Mouse (Mus musculus): ENCODE measurements around the gene Cyb561d2. TPM values are rescaled to one million over a fixed set of nuclear protein-coding genes. Genes with fewer than 3 reads are reported as not detected.
A peak's percentile ranks its signal among the peaks of the same experiment; 100 is the strongest.

Cyb561d2 gene
- polyA plus RNA-seq, 1 experiment from 2014 or later, result 17.7 TPM

- Histone ChIP-seq H3K4me2 (ENCODE audit: low read depth, low read length) (no peak overlapping the region), H3K9ac (ENCODE audit: low read length) (no peak overlapping the region), H3K27ac (ENCODE audit: low read length) (no peak overlapping the region), H3K36me3 (ENCODE audit: control insufficient read depth, insufficient read depth) (peaks cover 3% of the 10 kb centered on the region; the same call in 1 of the 2 replicates), H3K4me1 (ENCODE audit: control insufficient read depth, insufficient read depth, low read length) (peaks cover 17% of the 10 kb centered on the region), H3K27me3 (ENCODE audit: control insufficient read depth, insufficient read depth, low read length) (no peaks in the 10 kb centered on the region), H3K9me3 (replicated peaks; ENCODE audit: control insufficient read depth, low read length) (no peaks in the 10 kb centered on the region), H3K4me3 (ENCODE audit: low read length) (no peak overlapping the region)
- 92% methylated on average over 7 of the region's 7 CpGs for WGBS
- ATAC-seq (replicated peaks; ENCODE audit: extremely low read depth, insufficient read depth, low FRiP score), result no peak
These were observed 40.6 kb upstream of the Cyb561d2 start for GRCm38 (mm10) chr9:107582509-107583062.

- Histone ChIP-seq H3K27me3 (ENCODE audit: control insufficient read depth, insufficient read depth, low read length) (no peaks in the 10 kb centered on the region), H3K9ac (ENCODE audit: low read length) (peak overlapping the region; percentile 84), H3K4me3 (ENCODE audit: low read length) (peak overlapping the region; percentile 68), H3K4me1 (ENCODE audit: control insufficient read depth, insufficient read depth, low read length) (peaks cover 23% of the 10 kb centered on the region), H3K36me3 (ENCODE audit: control insufficient read depth, insufficient read depth) (peaks cover 3% of the 10 kb centered on the region; the same call in 1 of the 2 replicates), H3K4me2 (ENCODE audit: low read depth, low read length) (peak overlapping the region; percentile 82), H3K27ac (ENCODE audit: low read length) (no peak overlapping the region), H3K9me3 (replicated peaks; ENCODE audit: control insufficient read depth, low read length) (no peaks in the 10 kb centered on the region)
- 67% methylated on average over 4 of the region's 4 CpGs for WGBS
- no peak for ATAC-seq (replicated peaks; ENCODE audit: extremely low read depth, insufficient read depth, low FRiP score)
These were observed 39.6 kb upstream of the Cyb561d2 start for GRCm38 (mm10) chr9:107581584-107581983.

- Histone ChIP-seq H3K27ac (ENCODE audit: low read length) (peak within 1 kb of the TSS; percentile 88), H3K4me3 (ENCODE audit: low read length) (peak within 1 kb of the TSS; percentile 68), H3K36me3 (ENCODE audit: control insufficient read depth, insufficient read depth) (peaks cover 3% of the 10 kb centered on the region; the same call in 1 of the 2 replicates), H3K27me3 (ENCODE audit: control insufficient read depth, insufficient read depth, low read length) (no peaks in the 10 kb centered on the region), H3K4me1 (ENCODE audit: control insufficient read depth, insufficient read depth, low read length) (peaks cover 31% of the 10 kb centered on the region), H3K9me3 (replicated peaks; ENCODE audit: control insufficient read depth, low read length) (no peaks in the 10 kb centered on the region), H3K4me2 (ENCODE audit: low read depth, low read length) (peak within 1 kb of the TSS; percentile 82), H3K9ac (ENCODE audit: low read length) (peak within 1 kb of the TSS; percentile 84)
- ATAC-seq (replicated peaks; ENCODE audit: extremely low read depth, insufficient read depth, low FRiP score), result peak; percentile 77
- WGBS, result under 1% methylated on average over 32 of the region's 32 CpGs
These were observed 38.7 kb upstream of the Cyb561d2 start, which contains the start of gene Hyal3 for GRCm38 (mm10) chr9:107580501-107581317. Hyal3 (plus strand) TSS chr9:107580818.

GRCm38 (mm10) chr9:107579023-107579900, 37.3 kb upstream of the Cyb561d2 start:
- Histone ChIP-seq H3K27ac (ENCODE audit: low read length) (no peak overlapping the region), H3K4me1 (ENCODE audit: control insufficient read depth, insufficient read depth, low read length) (peaks cover 31% of the 10 kb centered on the region), H3K27me3 (ENCODE audit: control insufficient read depth, insufficient read depth, low read length) (no peaks in the 10 kb centered on the region), H3K9me3 (replicated peaks; ENCODE audit: control insufficient read depth, low read length) (no peaks in the 10 kb centered on the region), H3K9ac (ENCODE audit: low read length) (no peak overlapping the region), H3K4me2 (ENCODE audit: low read depth, low read length) (no peak overlapping the region), H3K36me3 (ENCODE audit: control insufficient read depth, insufficient read depth) (peaks cover 7% of the 10 kb centered on the region), H3K4me3 (ENCODE audit: low read length) (no peak overlapping the region)
- ATAC-seq (replicated peaks; ENCODE audit: extremely low read depth, insufficient read depth, low FRiP score), result no peak
- 92% methylated on average over 14 of the region's 14 CpGs for WGBS

- H3K9ac ChIP-seq (ENCODE audit: low read length), result no peak within 1 kb of the TSS
- H3K36me3 ChIP-seq (ENCODE audit: control insufficient read depth, insufficient read depth), result peaks cover 7% of the 10 kb centered on the region
- H3K27ac ChIP-seq (ENCODE audit: low read length), result no peak within 1 kb of the TSS
- H3K4me3 ChIP-seq (ENCODE audit: low read length), result no peak within 1 kb of the TSS
- H3K4me2 ChIP-seq (ENCODE audit: low read depth, low read length), result peak within 1 kb of the TSS; percentile 5; the same call in 1 of the 2 replicates
- WGBS, result 73% methylated on average over 3 of the region's 3 CpGs
- H3K27me3 ChIP-seq (ENCODE audit: control insufficient read depth, insufficient read depth, low read length), result no peaks in the 10 kb centered on the region
- H3K4me1 ChIP-seq (ENCODE audit: control insufficient read depth, insufficient read depth, low read length), result peaks cover 31% of the 10 kb centered on the region
- no peak for ATAC-seq (replicated peaks; ENCODE audit: extremely low read depth, insufficient read depth, low FRiP score)
- no peaks in the 10 kb centered on the region for H3K9me3 ChIP-seq (replicated peaks; ENCODE audit: control insufficient read depth, low read length)
These were observed 36.6 kb upstream of the Cyb561d2 start, which contains the start of gene Naa80 for GRCm38 (mm10) chr9:107578587-107578986. Naa80 (plus strand) TSS chr9:107578887.

GRCm38 (mm10) chr9:107577871-107578270, 35.9 kb upstream of the Cyb561d2 start:
- Histone ChIP-seq H3K4me2 (ENCODE audit: low read depth, low read length) (peak overlapping the region; percentile 5; the same call in 1 of the 2 replicates), H3K4me1 (ENCODE audit: control insufficient read depth, insufficient read depth, low read length) (peaks cover 31% of the 10 kb centered on the region), H3K9me3 (replicated peaks; ENCODE audit: control insufficient read depth, low read length) (no peaks in the 10 kb centered on the region), H3K4me3 (ENCODE audit: low read length) (no peak overlapping the region), H3K27me3 (ENCODE audit: control insufficient read depth, insufficient read depth, low read length) (no peaks in the 10 kb centered on the region), H3K27ac (ENCODE audit: low read length) (no peak overlapping the region), H3K9ac (ENCODE audit: low read length) (no peak overlapping the region), H3K36me3 (ENCODE audit: control insufficient read depth, insufficient read depth) (peaks cover 4% of the 10 kb centered on the region)
- ATAC-seq (replicated peaks; ENCODE audit: extremely low read depth, insufficient read depth, low FRiP score), result no peak
- WGBS, result 91% methylated on average over 10 of the region's 10 CpGs

GRCm38 (mm10) chr9:107576357-107577107, 34.5 kb upstream of the Cyb561d2 start, which contains the start of gene Hyal1:
Hyal1 (plus strand) TSS chr9:107576927.
- peak within 1 kb of the TSS; percentile 60 for H3K4me2 ChIP-seq (ENCODE audit: low read depth, low read length)
- ATAC-seq (replicated peaks; ENCODE audit: extremely low read depth, insufficient read depth, low FRiP score), result peak; percentile 72
- no peaks in the 10 kb centered on the region for H3K27me3 ChIP-seq (ENCODE audit: control insufficient read depth, insufficient read depth, low read length)
- peak within 1 kb of the TSS; percentile 63 for H3K9ac ChIP-seq (ENCODE audit: low read length)
- no peaks in the 10 kb centered on the region for H3K9me3 ChIP-seq (replicated peaks; ENCODE audit: control insufficient read depth, low read length)
- peak within 1 kb of the TSS; percentile 34 for H3K4me3 ChIP-seq (ENCODE audit: low read length)
- H3K4me1 ChIP-seq (ENCODE audit: control insufficient read depth, insufficient read depth, low read length), result peaks cover 31% of the 10 kb centered on the region
- peaks cover 16% of the 10 kb centered on the region for H3K36me3 ChIP-seq (ENCODE audit: control insufficient read depth, insufficient read depth)
- peak within 1 kb of the TSS; percentile 70 for H3K27ac ChIP-seq (ENCODE audit: low read length)
- 24% methylated on average over 16 of the region's 16 CpGs for WGBS
